Mouse (Mus musculus): ENCODE results near the gene Gtf2h4.

Gene Gtf2h4

DNA sequence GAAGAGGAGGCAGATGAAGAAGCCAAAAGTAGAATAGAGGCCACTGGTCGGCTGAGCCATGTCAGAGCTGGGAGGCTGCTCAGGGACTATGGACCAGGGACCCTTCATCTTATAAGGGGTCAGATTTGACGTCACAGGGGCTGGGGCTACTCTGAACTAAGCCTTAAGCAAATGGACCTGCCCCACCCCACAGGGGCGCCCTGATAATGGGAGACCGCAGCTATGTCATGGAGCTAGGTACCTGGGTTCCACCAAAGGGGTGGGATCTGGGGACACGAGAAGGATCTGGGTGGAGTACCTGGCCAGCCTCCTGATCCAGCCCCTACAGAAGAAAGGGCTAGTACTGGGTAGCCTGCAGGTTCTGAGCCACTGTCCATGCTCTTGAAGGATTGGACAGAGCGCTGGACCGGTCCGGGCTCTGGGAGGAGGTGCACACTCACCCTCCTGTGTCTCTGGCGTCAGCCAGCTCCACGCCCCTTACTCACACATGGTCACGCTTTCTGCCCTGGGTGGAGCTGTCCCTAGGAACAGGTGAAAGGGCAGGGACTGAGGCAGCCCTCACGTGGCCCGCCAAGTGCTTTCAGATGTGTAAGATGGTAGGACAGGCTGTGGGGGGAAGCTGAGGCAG lies 29.8 kb downstream of the Gtf2h4 start, which contains the start of gene Mucl3:
TSS of gene Mucl3 (minus strand) at position 87 of the 628 bp plus-strand sequence.
- in situ Hi-C loops (cut with MseI, MboI) = loop anchor here in 1 of 2 experiments (25.0 kb wide), 1 partner anchor 1681 kb away; the partner anchor contains the start of genes B3galt4, Rps18 and Vps52

- in situ Hi-C loops (cut with MseI, MboI) = loop anchor here in 1 of 2 experiments (25.0 kb wide), 1 partner anchor 1677 kb away; the partner anchor contains the start of genes B3galt4, Rps18 and Vps52
These were observed 34.2 kb downstream of the Gtf2h4 start for GRCm38 (mm10) chr17:35639352-35639751.

DNA sequence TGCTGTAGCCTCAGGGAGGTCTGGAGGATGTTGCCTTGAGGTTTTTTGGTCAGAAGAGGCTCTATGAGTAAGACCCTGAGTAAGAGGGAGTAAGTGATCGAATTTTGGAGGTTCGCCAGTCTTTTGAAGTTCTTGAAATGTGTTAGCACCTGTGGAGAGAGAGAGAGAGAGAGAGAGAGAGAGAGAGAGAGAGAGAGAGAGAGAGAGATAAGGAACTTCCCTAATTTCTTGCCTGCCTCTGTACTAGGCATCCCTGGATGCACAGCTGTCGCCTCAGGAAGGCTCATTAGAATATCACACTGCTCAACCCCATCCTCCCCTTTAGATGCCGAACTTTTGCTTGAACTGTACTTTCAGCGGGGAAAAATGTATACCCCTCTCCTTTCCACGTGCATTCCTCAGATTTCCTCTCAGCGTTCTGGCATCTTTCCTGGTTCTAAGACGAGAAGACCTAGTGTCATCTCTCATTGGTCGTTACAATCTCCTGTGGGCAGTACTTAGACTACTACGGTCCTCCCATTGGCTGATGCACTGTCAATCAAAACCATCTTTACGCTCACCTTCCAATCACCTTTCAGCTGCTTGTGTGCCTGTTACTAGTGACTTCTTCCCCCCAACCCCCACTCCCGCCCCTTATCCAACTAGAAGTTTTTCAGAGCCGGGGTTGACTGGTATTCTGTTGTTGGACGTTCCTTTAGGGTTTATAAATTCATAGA lies 34.9 kb downstream of the Gtf2h4 start:
- in situ Hi-C loops (cut with MseI, MboI) = loop anchor here in 1 of 2 experiments (25.0 kb wide), 1 partner anchor 1676 kb away; the partner anchor contains the start of genes B3galt4, Rps18 and Vps52

GRCm38 (mm10) chr17:35636363-35636762 lies 37.2 kb downstream of the Gtf2h4 start:
- in situ Hi-C loops (cut with MseI, MboI) = loop anchor here in 1 of 2 experiments (25.0 kb wide), 1 partner anchor 1674 kb away; the partner anchor contains the start of genes B3galt4, Rps18 and Vps52

GRCm38 (mm10) chr17:35635699-35636111 lies 37.8 kb downstream of the Gtf2h4 start:
- in situ Hi-C loops (cut with MseI, MboI) = loop anchor here in 1 of 2 experiments (25.0 kb wide), 1 partner anchor 1673 kb away; the partner anchor contains the start of genes B3galt4, Rps18 and Vps52

DNA sequence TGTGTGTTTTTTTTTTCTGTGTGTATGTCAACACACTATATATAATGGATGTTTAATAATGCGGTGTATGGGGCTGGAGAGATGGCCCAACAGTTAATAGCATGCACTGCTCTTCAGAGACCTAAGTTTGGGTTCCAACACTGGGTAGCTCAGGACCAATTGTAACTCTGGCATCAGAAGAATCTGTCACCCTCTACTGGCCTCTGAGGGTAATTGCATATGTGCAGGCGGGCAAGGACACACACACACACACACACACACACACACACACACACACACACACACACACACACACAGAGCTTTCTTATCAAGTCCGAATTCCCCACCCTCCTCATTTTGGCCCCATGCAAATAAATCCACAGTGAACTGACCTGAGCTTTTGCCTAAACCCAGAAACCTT lies 38.3 kb downstream of the Gtf2h4 start:
- in situ Hi-C loops (cut with MseI, MboI) = loop anchor here in 1 of 2 experiments (25.0 kb wide), 1 partner anchor 1673 kb away; the partner anchor contains the start of genes B3galt4, Rps18 and Vps52

DNA sequence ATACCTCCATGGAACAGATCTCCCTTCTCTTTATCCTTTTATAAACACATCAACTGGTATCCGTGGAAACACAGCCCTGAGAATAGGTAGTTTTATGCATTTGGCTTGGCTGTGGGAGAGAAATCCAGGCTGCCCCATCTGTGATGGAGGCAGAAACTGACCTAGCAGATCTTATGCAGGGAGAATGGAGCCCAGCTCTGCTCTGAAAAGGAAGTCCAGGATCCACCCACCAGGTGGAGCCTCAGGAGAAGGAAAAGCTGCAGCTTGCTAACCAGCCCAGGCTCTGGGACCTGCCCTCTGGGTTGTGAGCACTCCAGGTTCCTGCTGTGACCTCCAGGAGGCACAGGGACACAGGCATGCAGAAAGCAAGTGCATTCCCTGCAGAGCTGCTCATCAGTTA lies 39.5 kb downstream of the Gtf2h4 start:
- in situ Hi-C loops (cut with MseI, MboI) = loop anchor here (5.0 to 25.0 kb wide), 2 partner anchors 103 to 1672 kb away; partner anchors contain the start of genes B3galt4 (in 1 of the 2), Rps18 (in 1 of the 2) and Vps52 (in 1 of the 2)

DNA sequence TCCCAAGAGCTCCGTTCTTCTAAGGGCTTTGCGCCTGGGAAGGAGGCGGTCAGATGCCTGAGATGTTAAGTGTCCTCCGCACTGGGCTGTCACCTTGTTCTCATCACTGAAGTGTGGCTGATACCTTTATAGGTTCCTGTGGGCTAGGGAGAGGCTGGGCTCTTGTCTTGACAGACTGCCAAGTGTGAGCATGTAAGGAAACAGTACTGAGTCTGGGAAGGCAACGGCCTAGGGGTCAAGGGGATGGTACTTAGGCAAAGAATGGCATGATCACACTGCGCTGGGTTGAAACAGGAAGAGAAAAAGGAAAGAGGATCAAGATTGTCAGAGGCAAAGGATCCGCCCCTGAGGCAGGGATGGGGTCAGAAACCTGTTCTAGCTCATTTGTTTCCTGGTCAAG lies 47.0 kb downstream of the Gtf2h4 start, which contains the start of gene Gm9573:
TSS of gene Gm9573 (minus strand) at position 101 of the 400 bp plus-strand sequence.
- in situ Hi-C loops (cut with MseI, MboI) = loop anchor here in 1 of 2 experiments (25.0 kb wide), 1 partner anchor 1664 kb away; the partner anchor contains the start of genes B3galt4, Rps18 and Vps52
